Mouse (Mus musculus) ES-Bruce4 (cell line): ENCODE data around the gene Zfp992.
"Not testable (repeated sequence)": the region's sequence is repeated elsewhere in the genome, so short reads cannot be mapped to it uniquely, and the experiment has no call there.

Experiments
- CTCF ChIP-seq: IDR thresholded peaks from one replicate; pipeline ENCODE4 v1.8.1; 2011; ENCODE audit warnings: low read depth, low read length
- POLR2A ChIP-seq: IDR thresholded peaks from one replicate; pipeline ENCODE4 v1.8.1; 2011; ENCODE audit warnings: low read length; ENCODE audit not compliant: insufficient read depth

DNA sequence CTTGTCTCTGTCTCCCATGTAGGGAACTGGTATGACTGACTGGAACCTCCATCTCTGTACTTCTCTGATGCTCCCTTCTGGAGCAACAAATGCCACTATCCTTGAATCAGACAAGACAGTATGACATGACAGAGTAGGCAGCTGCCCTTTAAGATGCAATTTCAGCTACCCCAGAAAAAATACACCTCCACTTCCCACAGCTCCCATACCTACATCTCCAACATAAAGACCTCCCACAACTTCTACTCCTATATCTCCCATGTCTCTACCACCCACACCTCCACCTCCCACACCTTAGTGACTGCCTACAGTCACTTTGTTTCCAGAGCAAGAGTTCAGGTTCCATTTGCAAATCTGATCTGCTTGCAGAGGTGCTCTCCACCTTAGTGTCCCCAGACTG lies 35.9 kb downstream of the Zfp992 start:
- not testable (repeated sequence) for TF ChIP-seq CTCF, POLR2A
